Mouse (Mus musculus) cerebellum, adult (tissue): ENCODE results near the gene Il22ra2.

Source experiments
- ATAC-seq: cut with Nextera tagmentation; 2 replicates; pipeline ENCODE4 v1.9.2; 2017; ENCODE audit warnings: mild to moderate bottlenecking, moderate library complexity, mixed read lengths; ENCODE audit not compliant: insufficient number of reproducible peaks, low FRiP score, low TSS enrichment

The Il22ra2 gene

DNA sequence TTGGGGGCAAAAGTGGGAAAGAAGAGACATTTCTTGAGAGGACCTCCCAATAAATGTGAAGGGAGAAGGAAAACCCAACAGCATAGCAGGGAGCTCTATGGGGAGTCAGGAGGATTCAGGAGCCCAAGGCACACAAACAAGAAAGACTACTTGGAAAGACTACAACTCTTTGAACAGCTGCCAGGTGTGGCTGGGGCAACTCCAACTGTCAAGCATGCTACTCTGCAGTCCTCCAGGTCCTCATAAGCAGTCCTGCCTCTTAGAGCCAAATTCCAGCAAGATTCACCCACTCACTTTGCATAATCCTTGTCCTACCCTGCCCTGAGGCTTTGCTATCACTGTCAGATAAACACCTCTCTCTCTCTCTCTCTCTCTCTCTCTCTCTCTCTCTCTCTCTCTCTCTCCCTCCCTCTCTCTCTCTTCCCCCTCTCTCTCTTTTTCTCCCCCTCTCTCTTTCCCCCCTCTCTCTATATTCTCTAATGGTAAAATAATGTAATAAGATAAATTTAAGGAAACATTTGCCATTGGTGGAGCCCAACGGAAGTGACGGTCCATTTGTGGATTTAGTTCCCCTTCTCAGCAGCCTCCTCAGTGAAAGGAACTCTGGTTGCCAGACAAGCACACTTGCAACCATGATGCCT lies at the start of gene Il22ra2:
Gene Il22ra2 (plus strand): TSS at position 591 of the 641 bp plus-strand sequence.
- ATAC-seq, result no peak

DNA sequence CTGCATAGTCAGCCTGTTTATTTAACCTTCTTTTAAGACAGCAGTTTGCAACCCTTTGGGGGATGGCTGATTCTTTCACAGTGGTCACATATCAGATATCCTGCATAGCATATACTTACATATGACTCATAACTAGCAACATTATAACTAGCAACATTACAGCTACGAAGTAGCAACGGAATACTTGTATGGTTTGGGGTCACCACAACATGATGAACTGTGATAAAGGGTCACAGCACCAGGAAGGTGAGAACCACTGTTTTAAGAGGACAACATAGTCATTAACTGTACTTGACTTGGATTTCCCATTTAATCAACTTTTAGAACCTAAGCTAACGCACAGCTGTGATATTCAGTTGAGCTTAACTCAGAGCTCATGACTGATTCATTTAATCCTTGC lies 44.2 kb upstream of the Il22ra2 start:
- no peak for ATAC-seq

DNA sequence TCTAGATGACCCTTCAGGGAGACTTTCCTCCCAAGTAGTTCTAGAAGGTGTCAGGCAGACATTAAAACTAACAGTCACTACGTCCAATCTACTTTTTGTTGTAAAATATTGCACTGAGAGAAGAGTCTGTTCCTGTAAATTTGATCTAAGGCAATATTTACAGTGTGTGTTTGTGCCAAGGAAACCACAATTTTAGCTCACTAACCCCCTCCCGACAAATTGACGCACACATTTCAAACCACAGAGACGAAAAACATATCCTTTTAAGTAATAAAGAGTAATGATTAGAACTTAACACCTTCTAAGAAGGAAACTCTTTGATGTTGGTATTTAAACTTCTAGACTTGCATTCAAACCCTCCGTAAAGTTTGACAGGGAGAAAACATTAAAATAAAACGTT lies 43.8 kb upstream of the Il22ra2 start:
- ATAC-seq, result no peak

DNA sequence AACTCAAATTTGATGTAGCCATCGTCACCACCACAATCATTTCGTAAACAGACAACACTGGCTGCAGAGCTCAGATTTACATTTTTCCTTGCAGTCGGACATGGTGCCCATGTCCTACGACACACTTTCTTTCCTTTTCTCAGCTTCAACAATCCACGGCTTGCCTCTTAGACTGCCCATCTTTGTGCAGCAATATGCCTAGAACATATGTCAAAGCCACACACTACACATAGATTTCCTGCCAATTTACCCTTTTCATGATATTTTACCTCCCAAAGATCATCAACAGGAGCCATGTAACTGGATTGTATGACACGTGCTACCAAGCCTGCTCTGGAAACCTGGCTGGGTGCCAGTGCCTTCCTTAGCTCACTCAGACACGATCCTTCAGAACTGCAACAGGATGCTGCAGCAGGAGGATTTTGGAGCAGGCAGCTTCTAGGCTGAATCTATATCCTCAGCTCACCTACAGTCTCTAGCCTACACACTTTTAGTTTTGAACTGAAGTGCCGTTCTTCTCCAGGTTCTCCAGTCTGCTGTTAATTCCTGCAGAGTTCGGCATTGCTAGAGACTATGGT lies 43.3 kb upstream of the Il22ra2 start:
- peak; percentile 26; the same call in 1 of the 2 replicates for ATAC-seq

DNA sequence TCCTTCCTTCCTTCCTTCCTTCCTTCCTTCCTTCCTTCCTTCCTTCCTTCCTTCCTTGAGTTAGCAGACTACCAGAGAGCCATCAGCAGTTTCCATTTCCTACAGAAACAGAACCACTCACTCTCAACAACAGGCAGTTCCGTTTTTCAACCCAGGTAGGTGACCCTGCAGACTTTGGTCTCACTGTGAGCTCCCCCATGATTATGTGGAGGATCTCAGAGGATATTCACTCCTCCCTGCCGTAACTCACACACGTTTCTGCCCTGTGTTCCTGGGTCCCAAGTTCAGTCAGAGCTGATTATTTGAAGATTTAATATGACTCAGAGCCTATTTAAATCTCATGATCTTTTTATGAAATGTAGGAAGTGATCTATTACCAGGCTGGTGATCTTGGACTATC lies 41.1 kb upstream of the Il22ra2 start:
- ATAC-seq, result no peak

DNA sequence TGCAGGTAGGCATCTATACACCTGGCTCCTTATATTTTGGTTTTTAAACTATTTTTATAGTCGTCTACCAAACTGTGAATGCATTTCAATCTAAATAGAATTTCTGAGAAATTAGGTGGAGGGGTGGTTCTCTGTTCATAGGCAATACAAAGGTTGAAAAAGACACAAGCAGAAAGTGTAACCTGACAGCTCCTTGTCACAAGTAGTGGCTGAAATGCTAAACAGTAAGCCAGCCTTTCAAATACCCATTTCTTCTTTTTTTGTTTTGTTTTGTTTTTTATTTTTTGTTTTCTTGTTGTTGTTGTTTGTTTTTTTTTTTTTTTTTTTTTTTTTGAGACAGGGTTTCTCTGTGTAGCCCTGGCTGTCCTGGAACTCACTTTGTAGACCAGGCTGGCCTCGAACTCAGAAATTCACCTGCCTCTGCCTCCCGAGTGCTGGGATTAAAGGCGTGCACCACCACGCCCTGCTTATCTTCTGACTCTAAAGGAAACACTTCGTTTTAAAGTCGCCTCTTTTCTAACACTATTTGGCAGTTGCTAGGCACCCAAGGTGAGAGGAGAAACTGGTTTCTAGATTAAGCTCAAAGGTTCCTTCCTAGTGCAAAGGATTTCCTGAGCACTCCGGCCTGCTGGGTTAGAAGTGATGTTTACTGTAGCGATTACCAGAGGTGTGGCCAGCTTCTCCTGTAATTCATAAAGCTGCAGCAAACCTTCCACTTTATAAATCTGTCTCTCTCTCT lies 39.8 kb upstream of the Il22ra2 start:
- no peak for ATAC-seq

DNA sequence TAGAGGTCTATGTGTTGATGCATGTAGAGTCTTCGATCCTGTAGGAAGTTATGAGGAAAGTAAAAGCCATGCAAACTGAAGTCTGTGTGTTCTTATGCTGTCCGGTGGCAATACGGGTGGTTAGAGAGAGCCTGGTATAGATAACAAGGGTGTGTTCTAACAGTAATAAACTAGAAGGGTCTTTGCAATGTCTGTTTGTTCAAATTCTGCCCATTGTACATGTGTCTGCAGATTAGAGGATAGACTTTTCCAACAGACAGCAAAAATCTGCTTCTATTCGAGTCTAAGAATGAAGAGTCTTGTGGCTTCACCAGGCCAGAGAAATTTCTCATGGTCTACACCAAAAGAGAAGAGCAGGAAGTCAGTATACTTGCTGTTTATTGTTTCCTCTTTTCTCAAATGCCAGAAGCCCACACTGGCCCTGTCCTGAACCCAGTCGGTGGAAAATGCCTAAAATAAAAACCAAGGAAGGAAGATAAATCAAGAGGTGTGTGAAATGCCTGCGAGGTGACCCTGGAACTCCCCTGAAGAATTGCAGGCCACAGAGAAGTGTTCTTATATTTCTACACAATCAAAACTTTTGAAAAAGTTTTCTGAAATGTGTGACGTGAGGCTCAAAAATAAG lies 38.9 kb upstream of the Il22ra2 start:
- no peak for ATAC-seq

DNA sequence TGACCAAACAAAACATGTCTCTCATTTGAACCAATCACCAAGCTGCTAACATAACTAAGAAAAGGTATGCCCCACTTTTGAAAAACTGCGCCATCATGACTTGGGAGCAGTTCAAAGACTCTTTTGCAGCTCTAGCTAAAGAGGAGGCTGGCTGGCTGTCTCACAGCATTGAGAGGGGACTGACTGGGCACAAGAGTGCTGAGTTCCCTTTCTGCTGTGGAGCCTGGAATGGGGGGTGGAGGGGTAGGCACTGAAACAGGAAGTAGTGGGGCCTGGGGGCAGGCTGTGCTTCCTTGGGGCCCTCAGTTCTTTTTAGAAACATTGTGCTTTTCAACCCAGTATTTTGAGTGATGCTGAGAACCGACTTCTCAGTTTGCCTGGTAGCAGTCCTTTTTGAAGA lies 37.7 kb upstream of the Il22ra2 start:
- ATAC-seq, result no peak

DNA sequence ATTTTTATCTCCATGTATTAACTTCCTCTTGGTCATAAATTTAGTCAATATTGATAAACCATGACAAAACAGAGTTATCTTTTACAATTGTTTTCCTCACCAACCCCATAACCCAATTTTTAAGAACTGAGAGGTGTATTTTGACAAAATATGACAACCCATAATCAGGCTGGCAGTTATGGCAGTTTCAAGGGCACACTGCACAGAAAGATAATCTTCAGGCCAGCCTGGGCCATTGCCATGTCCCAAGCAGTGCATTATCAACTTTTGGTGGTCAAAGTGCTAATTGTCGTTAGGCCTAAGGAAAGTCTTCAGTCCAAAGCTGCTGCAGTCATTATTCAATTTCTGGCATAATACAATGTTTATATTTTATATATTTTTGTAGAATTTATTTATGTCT lies 37.0 kb upstream of the Il22ra2 start:
- ATAC-seq, result no peak

DNA sequence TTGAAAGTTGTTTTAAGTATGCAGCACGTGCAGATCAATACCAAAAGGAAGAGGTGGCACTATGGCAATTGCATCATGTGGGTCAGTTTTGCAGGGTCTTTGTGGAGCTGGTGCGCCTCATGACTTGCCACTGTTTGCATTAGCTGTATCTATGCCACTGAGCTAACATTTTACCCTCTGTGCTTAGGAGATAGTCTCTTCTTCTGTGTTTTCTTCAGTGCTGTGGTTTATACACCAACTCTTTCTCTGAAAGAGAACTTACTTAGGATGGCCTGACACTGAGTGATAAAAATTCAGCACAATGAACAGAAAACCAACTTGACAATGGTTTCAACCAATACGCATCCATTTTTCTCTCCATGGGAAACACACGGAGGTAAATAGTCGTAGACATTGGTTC lies 35.9 kb upstream of the Il22ra2 start:
- ATAC-seq, result no peak

DNA sequence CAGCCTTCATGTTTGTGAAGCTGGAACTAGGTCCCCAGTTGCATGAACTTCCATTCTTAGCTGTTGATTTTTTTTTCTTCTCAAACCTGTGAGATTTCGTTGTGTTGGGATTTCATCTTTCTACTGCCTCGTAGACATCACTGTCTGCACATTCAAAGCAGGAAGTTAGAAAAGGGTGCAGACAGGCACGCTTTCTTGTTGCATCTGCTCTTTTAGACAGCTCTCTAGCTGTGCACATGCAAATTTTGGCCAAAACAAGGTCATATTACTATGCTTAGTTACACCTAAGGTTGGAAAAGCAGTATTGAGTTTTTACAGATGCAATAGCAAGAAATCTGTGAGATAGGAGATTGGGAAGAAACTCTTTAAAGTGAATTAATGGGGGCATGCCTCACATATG lies 34.5 kb upstream of the Il22ra2 start:
- ATAC-seq, result no peak

DNA sequence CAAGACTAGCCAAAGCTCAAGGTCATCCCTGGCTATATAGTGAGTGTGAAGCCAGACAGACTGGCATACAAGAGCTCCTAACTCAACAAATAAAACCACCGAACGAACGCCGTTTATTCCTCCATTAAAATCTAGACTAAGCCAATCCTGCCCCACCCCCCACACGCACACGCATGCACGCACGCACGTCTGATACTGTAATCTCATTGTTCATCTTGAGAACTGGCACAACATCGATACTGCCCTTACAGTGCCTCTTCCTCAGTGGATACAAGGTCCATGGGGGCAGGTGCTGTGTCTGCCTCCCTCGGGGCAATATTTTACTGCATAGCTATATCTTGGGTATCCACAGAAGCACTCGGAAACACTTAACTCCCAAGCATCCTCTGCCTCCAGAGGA lies 32.2 kb upstream of the Il22ra2 start:
- no peak for ATAC-seq

DNA sequence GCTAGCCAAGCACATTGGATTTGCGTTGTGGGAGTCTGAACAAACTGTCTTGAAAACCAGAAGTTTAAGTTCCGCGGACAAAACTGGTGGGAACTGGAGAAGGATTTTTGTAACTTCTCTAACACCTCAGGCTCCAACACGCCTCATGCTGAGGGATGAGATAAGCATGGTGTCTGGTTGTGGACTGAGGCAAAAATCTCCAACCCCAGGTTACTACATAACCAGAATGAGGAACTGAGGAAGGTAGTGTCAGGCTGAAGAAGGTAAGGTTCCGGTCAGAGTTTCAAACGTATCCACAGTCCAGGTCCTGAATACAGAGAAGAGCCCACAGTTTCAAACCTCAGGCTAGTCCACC lies 30.5 kb upstream of the Il22ra2 start:
- no peak for ATAC-seq

DNA sequence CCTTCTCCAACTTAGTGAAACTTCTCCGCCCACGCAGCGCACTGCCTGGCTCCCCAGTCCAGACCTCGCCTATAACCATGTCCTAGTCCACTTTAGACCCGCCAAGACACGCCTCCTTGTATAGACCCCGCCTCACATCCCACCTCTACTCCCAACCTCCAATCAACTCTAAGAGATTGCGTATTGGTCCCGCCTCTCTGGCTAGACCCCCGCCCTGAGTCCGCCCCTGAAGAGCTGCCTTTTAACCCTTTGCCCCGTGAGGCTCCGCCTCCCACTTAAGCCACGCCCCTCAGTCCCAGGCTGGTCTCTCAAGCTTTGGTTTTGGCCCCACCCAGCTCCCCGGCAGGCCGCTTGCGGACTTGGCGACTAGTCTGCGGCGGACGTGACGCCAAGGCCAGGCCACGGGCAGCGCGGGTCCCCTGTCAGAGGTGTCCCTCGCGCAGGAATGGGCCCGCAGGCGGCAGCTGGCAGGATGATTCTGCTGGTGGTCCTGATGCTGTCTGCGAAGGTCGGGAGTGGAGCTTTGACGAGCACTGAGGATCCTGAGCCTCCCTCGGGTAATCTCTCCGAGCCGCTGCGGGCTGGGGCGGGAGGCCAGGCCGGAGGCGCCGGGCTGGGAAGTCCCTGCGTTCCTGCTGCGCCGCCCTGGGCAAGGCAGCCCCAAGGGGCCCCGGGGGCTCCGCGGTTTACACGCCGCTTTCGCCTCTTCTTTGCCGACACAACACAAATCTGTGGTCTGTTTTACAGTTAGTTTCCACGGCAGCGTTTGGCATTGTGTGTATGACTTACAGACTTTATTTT lies 30.0 kb upstream of the Il22ra2 start, which contains the start of gene Ifngr1:
Gene Ifngr1 (plus strand): TSS at position 309 of the 801 bp plus-strand sequence.
- peak; percentile 95 for ATAC-seq

DNA sequence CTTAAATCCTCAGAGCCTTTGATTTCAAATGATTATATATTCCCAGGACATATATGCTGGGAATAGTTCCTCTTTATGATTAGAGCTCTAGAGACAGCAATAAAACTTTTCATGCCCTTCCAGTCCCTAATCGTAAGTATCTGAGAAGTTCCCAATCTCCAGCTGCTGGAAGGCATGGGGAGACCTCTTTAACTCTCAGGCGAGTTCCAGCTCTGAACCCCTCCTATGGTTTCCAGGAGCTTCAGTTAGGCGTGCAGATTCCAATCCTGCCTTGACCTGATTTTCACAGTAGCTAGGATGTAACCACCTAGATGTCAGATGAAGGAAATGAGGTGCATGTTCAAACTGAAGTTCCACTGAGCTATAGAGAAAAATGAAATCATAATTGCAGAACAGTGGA lies 29.2 kb upstream of the Il22ra2 start:
- ATAC-seq, result no peak

DNA sequence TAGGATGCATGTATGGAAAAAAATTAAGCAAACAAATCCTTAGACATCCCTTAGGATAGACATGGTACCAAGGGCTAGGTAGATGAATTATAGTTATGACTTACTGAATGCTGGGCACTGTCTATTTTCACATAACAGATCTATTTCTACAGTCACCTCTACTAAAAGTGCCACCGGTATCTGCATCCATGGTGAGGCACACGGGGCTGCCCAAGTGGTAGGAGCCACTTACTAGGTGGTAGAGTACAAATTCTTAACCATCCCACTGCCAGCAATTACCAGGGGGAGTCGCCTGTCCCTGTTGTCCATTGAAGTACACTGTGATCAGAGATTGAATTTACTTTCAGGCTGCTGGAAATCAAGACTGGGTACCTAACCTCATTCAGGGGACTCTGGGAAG lies 28.5 kb upstream of the Il22ra2 start:
- ATAC-seq, result no peak

DNA sequence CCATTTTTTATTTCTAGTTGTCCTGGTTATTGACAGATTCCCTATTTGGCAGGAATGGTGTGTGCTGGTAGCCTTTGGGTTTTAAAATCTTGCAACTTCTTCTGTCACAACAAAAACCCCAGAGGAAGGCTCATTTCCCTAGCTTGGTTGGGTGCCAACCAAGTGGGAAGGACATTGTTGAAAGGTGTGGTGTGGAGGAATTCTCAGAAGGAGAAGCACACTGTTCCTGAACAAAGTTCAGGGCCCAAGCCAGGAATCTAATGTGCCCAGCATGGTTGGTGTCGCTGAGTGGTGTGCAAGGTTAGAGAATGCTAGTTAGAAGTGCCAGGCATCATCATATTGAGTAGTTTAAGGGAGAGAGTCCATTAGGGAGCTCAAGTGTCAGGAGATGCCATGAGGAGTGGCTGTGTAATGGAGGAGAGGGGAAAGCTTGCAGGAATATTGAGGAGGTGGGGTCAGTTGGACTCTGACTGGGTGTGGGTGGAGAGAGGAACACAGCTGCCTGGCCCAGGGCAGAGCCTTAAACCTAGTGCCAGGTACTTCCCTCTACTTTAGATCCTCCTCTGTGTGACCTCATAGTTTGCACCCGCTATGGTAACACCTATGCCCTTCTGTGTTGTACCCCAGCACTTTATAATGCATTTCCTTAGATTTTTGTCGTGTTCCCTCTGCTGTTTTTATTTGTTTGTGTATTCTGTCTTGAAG lies 27.4 kb upstream of the Il22ra2 start:
- ATAC-seq, result no peak

DNA sequence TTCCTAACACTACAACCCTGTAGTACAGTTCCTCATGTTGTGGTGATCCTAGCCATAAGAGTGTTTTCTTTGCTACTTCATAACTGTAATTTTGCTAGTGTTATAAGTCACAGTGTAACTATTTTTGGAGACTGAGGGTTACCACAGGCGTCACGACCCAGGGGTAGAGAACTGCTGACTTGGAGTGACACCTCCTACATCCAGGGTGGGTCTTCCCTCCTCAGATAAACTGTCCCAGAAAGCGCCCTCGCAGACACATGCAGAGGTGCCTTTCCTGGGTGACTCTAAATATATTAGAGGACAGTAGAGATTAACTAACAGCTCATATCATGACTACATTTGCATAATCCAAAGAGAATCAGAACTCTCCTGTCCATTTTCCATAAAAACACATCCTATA lies 24.9 kb upstream of the Il22ra2 start:
- ATAC-seq, result no peak

DNA sequence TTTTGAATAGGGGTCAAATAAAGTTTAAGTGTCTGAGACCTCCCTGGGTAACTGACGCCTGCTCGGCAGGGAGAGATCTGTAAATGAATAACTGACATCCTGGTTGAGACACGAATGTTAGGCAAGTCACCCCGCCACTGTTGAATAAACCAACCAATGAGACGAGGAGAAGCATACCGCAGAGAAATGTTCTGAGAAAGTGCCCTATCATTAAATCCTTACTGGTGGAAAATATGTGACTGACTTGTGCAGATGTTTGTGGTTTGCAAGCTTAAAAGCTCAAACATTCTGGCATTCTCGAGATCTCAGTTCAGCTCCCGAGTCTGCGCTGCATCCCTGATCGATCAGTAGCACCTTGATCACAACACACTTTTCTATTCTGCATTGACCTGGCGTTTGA lies 23.7 kb upstream of the Il22ra2 start:
- ATAC-seq, result no peak
